Mouse (Mus musculus) thymus, postnatal 10 days (tissue): ENCODE data around the gene Sacm1l.

Experiments used
- DNase-seq, 2 experiments: peaks; one replicate each; pipeline ENCODE4 v3.0.0; 2021; ENCODE audit warnings: low spot score in 2 of 2

Gene Sacm1l

DNA sequence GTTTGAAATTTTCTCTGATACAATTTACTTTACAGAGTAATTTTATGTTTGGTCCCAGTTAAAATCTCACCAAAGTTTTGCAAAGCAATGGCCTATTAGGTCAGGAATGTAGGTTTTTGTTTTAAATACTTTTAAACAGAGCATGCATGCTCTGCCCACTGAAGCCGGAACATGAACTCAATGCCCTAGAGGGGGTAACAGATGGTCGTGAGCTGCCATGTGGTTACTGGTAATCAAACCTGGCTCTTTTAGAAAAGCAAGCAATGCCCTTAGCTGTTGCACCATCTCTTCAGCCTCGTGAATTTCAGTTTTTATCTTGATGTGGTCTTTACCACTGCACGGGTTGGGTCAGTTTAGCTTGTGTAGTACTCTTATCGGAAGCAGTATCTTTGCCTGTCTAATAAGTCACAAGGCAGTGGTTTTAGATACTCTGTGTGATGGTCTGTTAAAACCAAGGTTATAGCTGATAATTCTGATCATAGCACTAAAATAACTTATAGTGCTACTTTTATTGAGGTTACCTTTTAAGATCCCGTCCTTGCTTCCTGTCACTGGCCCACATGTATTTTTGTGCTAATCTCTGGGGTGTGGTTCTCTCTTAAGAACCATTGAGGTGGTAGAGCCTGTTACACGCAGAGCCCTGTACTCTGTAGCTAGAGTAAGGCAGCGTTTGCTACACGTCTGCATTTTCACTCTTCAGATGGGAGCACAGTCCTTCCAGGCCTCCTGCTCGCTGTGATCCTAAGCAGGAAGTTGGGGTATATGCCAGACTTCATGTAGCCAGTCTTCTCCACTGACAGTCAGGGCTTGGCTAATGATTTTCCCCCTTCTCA is 48.0 kb downstream of the Sacm1l start:
- no peak for DNase-seq

DNA sequence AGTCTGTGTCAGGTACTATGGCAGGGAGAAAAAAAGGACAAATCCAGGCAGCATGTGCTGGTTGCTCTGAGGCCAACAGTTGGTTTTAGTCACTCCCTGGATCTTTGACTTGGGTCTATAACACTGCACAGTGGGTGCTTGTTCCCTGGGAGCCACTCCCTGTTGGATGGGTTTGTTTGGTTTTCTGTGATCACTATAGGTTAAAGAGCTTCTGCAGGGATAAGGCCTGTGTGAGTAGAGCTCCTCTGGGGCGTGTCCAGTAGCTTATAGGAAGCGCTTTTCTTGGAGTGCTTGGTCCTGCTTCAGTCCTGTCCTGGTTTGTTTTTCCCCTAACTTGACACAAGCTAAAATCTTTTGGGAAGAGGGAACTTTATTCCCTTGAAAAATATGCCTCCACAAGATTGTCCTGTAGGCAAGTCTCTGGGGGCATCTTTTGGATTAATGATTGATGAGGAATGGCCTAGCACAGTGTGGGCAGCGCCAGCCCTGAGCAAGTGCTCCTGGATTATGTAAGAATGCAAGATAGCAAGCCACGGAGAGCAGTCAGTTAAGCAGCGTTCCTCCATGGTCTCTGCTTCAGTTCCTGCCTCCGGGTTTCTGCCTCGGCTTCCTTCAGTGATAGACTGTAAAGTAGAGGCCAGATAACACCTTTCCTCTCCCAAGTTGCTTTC is 59.8 kb downstream of the Sacm1l start:
- no peak for DNase-seq

DNA sequence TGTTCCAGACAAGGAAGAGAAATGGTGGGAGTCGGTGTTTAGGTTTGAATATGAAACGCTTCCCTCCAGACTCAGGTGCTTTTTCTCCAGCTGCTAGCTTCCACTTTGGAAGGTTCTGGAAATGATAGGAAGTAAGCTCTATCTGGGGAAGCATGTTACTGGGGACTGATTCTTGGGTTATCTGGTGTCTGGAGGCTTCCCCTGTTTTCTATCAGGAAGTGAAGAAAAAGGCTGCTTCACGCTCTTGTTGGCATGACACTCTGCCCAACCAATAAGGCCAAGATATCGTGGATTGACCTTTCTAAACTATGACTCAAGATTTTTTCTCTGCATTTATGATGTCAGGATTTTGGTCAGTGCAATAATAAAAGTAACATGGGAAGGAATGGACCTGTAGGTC is 65.6 kb downstream of the Sacm1l start:
- DNase-seq: no peak

GRCm38 (mm10) chr9:123596910-123597309 is 67.4 kb downstream of the Sacm1l start:
- DNase-seq: no peak

GRCm38 (mm10) chr9:123597376-123597775 is 67.8 kb downstream of the Sacm1l start:
- DNase-seq: no peak

DNA sequence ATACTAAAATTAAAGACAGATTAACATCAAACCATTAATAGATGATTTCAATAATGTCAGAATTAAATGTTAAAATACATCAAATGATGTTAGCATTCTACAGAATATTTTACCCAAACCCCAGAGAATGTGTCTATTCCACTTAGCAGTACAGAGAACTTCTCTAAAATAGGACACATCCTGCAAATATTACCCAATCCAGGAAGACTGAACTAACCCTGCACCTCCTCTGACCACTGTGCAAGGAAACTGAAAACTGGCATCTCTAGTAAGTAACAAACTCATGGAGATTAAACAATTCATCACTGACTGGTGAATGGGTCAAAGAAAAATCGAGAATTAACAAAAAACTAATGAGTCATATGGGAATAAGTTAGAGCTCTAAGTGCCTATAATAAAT is 72.0 kb downstream of the Sacm1l start:
- no peak for DNase-seq

DNA sequence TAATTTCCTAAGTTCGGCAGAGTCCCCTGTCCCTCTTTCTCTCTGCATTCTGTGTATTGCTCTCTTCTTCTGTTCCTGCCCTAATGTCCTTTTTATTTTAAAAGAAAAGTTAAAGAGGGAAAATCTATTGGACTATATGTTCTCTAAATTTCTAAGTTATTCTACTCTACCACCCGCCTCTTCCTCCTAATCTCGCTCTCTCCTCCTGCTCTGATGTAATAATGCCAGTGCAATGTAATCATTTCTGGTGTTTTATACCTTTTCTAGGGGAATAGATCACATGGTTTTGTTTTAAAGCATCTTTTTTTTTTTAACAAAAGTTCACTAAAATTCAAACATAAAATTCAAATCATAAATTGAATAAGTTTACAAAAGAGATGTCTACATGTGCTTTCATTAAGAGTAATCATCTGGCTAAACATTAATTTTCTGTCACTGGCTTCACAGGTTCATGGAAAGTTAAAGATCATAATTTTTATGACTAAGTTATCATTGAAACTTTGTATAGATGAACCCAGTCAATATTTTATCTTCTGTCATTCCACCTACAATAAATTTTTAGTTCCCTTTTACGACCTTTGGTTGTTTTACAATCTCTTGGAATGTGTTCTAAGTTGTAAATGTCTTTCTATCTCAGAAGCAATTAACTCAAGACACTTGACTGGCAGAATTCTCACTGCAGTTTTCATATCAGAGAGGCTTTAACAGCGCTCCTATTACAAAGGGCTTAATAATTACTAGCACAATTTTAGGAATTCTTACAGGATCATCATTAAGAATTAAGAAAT is 90.9 kb downstream of the Sacm1l start:
- no peak for DNase-seq

DNA sequence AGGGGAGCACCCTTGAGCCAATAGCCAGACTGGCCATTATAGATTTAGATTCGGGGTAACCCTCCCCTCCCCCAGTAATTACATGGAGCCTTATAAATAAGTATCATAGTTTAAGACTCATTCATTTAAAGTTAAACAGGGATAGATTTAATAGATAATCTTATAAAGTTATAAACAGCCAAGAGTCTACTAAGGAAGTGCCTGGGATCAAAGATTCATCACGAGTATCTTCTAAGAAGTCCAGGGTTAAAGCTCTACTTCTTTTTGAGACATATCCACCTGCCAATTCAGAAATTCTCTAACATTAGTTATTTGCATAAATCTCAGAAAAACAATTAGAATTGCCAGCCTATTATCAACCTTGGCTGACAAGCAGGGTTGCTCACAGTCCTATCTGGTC is 95.2 kb downstream of the Sacm1l start:
- DNase-seq: no peak

GRCm38 (mm10) chr9:123625821-123626220 is 96.3 kb downstream of the Sacm1l start:
- DNase-seq: no peak

DNA sequence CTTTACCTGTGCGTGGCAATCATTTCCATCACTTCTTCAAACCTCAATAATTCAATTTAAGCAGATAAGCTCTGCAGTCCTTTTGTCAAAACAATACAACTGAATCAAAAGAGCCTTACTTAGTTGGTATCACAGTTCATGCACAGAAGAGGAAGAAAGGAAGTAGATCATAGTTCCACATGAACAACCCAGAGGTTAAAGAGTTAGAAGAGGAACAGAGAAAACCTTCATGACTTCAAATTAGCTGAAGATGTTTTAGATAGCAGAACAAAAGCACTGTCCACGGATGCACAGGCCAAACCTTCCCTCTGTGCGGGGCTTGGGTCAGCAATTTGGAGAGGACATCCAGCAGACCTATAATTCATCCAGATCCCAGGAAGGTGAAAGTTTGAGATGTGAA is 102.1 kb downstream of the Sacm1l start:
- DNase-seq: no peak

DNA sequence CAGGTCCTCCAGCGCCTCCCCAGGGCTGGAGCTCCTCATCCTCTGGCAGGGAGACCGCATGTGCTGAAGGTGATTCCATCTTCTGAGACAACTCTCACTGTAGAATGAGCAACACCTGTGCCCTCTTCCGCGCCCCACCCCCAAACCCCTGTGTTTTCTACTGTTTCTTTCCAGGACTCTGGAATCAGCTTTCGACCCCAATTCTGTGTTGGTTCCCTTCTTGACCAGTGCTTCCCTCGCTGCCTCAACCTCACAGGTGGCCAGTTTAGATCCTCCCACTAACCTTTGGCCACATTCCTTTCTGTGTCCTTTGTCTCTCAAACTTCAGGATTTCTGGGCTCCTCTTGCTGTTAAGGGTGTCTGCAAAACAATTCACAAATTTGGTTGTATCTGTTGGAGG is 102.7 kb downstream of the Sacm1l start, which contains the start of gene Slc6a20b:
Slc6a20b (minus strand) TSS at position 285 of the 400 bp plus-strand sequence.
- no peak for DNase-seq

GRCm38 (mm10) chr9:123632993-123633392 is 103.4 kb downstream of the Sacm1l start:
- DNase-seq: no peak

GRCm38 (mm10) chr9:123636771-123637170 is 107.2 kb downstream of the Sacm1l start:
- no peak for DNase-seq

DNA sequence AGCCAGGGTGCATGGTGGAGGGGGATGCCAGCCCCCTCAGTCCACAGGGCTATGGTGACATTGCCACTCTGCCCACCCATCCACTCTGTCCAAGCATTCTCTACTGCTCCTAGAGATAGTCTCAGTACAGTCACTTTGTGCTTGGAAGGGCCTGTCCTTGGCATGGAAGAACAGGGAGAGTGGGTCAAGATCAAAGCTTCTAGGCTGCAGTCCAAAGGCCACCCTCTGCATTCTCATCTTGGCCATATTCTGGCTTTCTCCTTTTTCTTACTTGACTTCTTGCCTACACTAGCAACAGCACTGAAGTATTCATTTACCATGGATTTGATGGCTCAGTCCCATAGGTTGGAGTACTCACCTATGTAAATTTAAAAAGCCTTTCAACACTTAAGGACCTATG is 108.7 kb downstream of the Sacm1l start:
- DNase-seq: no peak

DNA sequence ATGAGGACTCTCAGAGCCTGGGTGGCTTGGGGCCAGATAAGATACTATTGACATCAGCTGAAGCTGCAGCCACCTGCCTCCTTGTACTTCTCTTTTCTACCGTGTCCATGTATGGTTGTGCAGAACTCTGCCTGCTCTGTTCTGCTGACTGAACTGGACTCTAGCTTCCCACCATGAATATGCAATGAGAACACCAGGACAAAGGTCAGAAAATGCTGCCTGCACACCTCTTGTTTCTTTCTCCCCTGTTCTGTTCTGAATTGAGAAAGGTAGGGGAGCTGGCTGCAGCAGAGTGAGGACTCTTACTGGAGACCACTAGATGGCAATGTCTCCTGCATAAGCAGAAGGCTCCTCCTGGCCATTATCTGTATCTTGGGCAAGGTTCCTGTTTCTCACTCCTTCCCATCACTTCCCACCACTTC is 109.1 kb downstream of the Sacm1l start:
- peak in 1 of 2 experiments; percentile 49 for DNase-seq

GRCm38 (mm10) chr9:123640106-123640505 is 110.5 kb downstream of the Sacm1l start:
- DNase-seq: no peak
